Mouse (Mus musculus) spleen, postnatal 0 days (tissue): ENCODE data around the gene Rgs8. TPM values are rescaled to one million over a fixed set of nuclear protein-coding genes. Genes with fewer than 3 reads are reported as not detected.

Experiments used
- polyA plus RNA-seq: library from polyadenylated mRNA; unstranded; fragments of >200 nt; fragmentation: Nextera tagmentation; extraction: Ambion mirVana; gene quantifications from 2 replicates; pipeline ENCODE4 v1.2.1, GENCODE M21; 2015

The Rgs8 gene
- 0.02 and 0.07 TPM in 2 replicates for polyA plus RNA-seq

DNA sequence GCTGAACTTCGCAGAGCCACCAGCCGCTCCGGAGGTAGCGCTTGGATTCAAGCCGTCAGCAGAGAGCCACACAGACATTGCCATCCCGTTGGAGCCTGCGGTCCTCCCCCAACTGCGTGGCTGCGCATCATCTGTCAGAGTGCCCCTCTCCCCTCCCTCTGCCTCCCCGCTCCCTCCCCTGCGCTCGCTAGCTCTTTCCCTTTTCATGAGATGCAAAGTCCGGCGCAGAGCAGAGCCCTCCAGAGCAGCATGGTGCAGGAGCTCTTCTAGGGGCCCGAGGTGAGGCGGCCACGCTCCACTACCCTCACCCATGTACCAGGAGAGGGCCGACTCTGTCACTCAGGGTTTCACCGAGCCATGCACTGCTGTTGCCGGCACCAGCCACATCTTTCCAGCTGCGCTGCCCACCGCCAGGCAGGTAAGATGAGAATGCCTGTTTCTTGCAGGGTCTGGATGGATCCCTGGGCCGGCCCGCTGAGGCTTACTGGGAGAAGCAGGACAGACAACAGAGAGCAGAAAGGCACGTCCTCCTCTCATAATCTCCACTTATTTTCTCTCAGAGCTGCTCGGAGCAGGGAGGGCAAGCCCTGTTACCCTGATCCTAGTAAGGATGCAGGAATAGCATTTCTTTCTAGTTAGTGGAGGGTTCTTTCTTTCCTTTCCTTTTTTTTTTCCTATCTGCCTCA is at the start of gene Rgs8:
Rgs8 (plus strand) TSS at position 88 of the 686 bp plus-strand sequence.

GRCm38 (mm10) chr1:153740145-153740544 is 87.3 kb downstream of the Rgs8 start, which contains the start of gene Rgs16:
TSS of gene Rgs16 (plus strand) at chr1:153740349.

DNA sequence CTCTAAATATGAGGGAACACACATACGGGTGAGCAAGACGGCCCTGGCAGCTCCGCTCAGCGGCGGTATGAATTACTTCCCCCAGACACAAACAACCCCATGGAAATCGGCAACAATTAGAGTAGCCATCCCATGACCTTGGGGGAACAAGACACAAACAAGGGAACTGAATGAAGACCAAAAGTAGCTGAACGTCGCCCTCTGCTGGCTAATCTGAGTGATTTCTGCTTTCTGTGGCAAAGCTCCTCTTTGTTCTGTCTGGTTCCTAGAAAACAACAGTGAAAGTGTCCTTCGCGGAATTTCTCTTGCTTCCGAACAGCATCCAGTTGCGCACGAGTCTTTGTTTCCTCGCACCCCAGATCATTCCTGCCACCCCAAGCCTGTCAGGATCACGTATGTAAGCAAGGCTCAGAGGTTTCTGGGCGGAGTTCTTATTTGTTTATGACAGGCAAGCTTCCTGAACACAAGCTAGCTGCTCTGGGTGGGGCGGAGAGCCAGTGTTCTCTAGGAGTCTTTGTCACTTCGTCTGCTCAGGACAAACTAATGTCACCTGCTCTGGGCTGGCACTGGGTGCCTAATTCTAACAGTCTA is 96.5 kb downstream of the Rgs8 start, which contains the start of gene Rnasel:
Rnasel (plus strand) TSS at position 216 of the 591 bp plus-strand sequence.

Other genes with a start within 250 kb of the Rgs8 start
- 0.41 and 0.78 TPM in 2 replicates for gene Shcbp1l, start 227.9 kb upstream of the Rgs8 start, polyA plus RNA-seq
- gene Dhx9, start 165.4 kb upstream of the Rgs8 start, polyA plus RNA-seq: 20.1 and 20.9 TPM in 2 replicates
- 6.2 and 9.5 TPM in 2 replicates for gene Npl, start 103.0 kb upstream of the Rgs8 start, polyA plus RNA-seq
- 0.75 and 0.87 TPM in 2 replicates for gene Rgs16, start 87.3 kb downstream of the Rgs8 start, polyA plus RNA-seq
- 44.9 and 51.2 TPM in 2 replicates for gene Rnasel, start 96.4 kb downstream of the Rgs8 start, polyA plus RNA-seq
- gene Rgsl1, start 191.1 kb downstream of the Rgs8 start, polyA plus RNA-seq: 0.05 TPM in 1 of 2 replicates, not detected in the other
- gene Teddm1b, start 221.3 kb downstream of the Rgs8 start, polyA plus RNA-seq: 0.10 and 0.11 TPM in 2 replicates
- not detected in 2 replicates for gene Teddm1a, start 238.7 kb downstream of the Rgs8 start, polyA plus RNA-seq
- 138 and 152 TPM in 2 replicates for gene Glul, start 246.9 kb downstream of the Rgs8 start, polyA plus RNA-seq
- 0.87 and 0.98 TPM in 2 replicates for gene Teddm2, start 247.2 kb downstream of the Rgs8 start, polyA plus RNA-seq